Mouse (Mus musculus): ENCODE results near the gene Nbea.

- TF ChIP-seq GATA1 (IDR thresholded peaks at IDR 0.05; ENCODE audit: low read depth, low read length) (no peak), CTCF (IDR thresholded peaks at IDR 0.05 in 2 of 3, conservative IDR thresholded peaks at IDR 0.05 in 1 of 3; ENCODE audit: control insufficient read depth in 1 of 3, insufficient read depth in 1 of 3, low read depth in 2 of 3, low read length in 3 of 3, poor library complexity in 1 of 3, severe bottlenecking in 1 of 3) (no peak), USF1 (IDR thresholded peaks at IDR 0.05; ENCODE audit: low read depth, low read length) (no peak), EP300 (IDR thresholded peaks at IDR 0.05; ENCODE audit: low read depth in 1 of 2, low read length in 2 of 2) (no peak)
Measured at GRCm38 (mm10) chr3:56157864-56158263, 25.6 kb downstream of the Nbea start.
